In the genomic region with DNA sequence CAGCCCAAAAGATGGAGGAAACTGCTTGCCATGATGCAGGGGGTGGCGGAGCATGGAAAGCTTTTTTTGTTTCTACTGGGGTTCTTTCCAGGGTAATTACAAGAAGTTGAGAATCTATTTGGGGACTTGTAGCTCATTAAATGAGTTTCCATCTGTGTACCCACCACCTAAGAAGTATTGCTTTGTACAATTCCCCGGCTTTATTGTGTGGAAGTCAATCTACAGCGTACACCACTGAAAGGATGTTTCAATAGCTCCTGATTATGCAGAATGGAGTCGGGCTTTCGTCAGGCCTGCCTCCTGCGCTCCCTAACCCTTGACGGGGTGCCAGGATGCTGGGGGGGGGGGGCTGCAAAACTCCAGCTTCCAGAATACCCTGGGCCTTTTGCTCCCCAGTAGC, we compare ENCODE assay signal across 20 mouse cellular contexts.
DNase-seq lines count a peak whose midpoint lies in the region; ATAC-seq lines count a peak whose summit lies in the region.
"Had no signal": no experiment of that assay in that cellular context is flagged by ENCODE, and none has a peak within 500 bp of the region (broad histone marks: within the 10 kb centered on the region; RNA-seq: fewer than 3 reads in every experiment).

No protein-coding gene starts in this region.

- WGBS in midbrain, embryonic 15.5 days: 44% methylated on average over 7 of the region's 7 CpGs
- WGBS in midbrain, embryonic 11.5 days: 66% methylated on average over 7 of the region's 7 CpGs
- 4% methylated on average over 7 of the region's 7 CpGs for WGBS in forebrain, embryonic 16.5 days
- 38% methylated on average over 7 of the region's 7 CpGs for WGBS in hindbrain, embryonic 15.5 days

- H3K4me1 ChIP-seq in midbrain, embryonic 15.5 days: peaks cover 40% of the 10 kb centered on the region
- no peaks in the 10 kb centered on the region for H3K4me1 ChIP-seq in midbrain, embryonic 11.5 days (ENCODE audit: control insufficient read depth, insufficient read depth, low read length)
- peaks cover 26% of the 10 kb centered on the region for H3K4me1 ChIP-seq in forebrain, embryonic 16.5 days (replicated peaks; ENCODE audit: control insufficient read depth, insufficient read depth, low read length)
- H3K4me1 ChIP-seq in hindbrain, embryonic 15.5 days (replicated peaks): peaks cover 36% of the 10 kb centered on the region
- H3K4me1 ChIP-seq: embryonic facial prominence, embryonic 13.5 days; limb, embryonic 12.5 days; liver, embryonic 13.5 days had no signal

- H3K27me3 ChIP-seq in midbrain, embryonic 15.5 days (replicated peaks): no peaks in the 10 kb centered on the region
- H3K27me3 ChIP-seq in midbrain, embryonic 11.5 days (ENCODE audit: control insufficient read depth, insufficient read depth, low read length): no peaks in the 10 kb centered on the region
- 0 out of 2 replicates have a peak, but pooled peaks cover 2% of the 10 kb centered on the region for H3K27me3 ChIP-seq in forebrain, embryonic 16.5 days (replicated peaks; ENCODE audit: control insufficient read depth, insufficient read depth, low read length)
- H3K27me3 ChIP-seq in hindbrain, embryonic 15.5 days: no peaks in the 10 kb centered on the region
- H3K27me3 ChIP-seq: embryonic facial prominence, embryonic 13.5 days; limb, embryonic 12.5 days; liver, embryonic 13.5 days had no signal

- DNase-seq in midbrain, embryonic 11.5 days (ENCODE audit: low spot score, missing footprints): no peak
- DNase-seq in telencephalon, adult 2 months (ENCODE audit: low read depth, low spot score): peak; percentile 53
- no peak for DNase-seq in cerebellum, postnatal 25 days
- DNase-seq in left cerebral cortex, postnatal 36 days (ENCODE audit: low spot score in 2 of 2): no peak
- DNase-seq: adrenal gland, postnatal 25 days; cerebellum, adult 9-10 months; gastrocnemius, postnatal 36 days; kidney, adult 11 months; liver, embryonic 13.5 days; lung, embryonic 14.5 days; lung, postnatal 4 days; right cerebral cortex, postnatal 14 days; spleen, adult 18-20 months; thymus, adult 18-20 months had no signal

- ATAC-seq in midbrain, embryonic 15.5 days (replicated peaks): no peak
- no peak for ATAC-seq in midbrain, embryonic 11.5 days (ENCODE audit: low FRiP score)
- peak; percentile 57; the same call in 1 of the 2 replicates for ATAC-seq in forebrain, embryonic 16.5 days
- ATAC-seq in hindbrain, embryonic 15.5 days (ENCODE audit: low FRiP score, low read depth): no peak
- ATAC-seq: Patski had no signal

- no peak overlapping the region for H3K9ac ChIP-seq in midbrain, embryonic 15.5 days
- H3K9ac ChIP-seq in midbrain, embryonic 11.5 days (ENCODE audit: low read length): no peak overlapping the region
- H3K9ac ChIP-seq in forebrain, embryonic 16.5 days (replicated peaks; ENCODE audit: low read depth, low read length): no peak overlapping the region
- no peak overlapping the region for H3K9ac ChIP-seq in hindbrain, embryonic 15.5 days
- H3K9ac ChIP-seq: embryonic facial prominence, embryonic 13.5 days; limb, embryonic 12.5 days; liver, embryonic 13.5 days; lung, embryonic 14.5 days had no signal

- H3K27ac ChIP-seq in midbrain, embryonic 15.5 days: 0 out of 2 replicates have a peak overlapping the region, but pooled peaks have one; percentile 71
- no peak overlapping the region for H3K27ac ChIP-seq in midbrain, embryonic 11.5 days (ENCODE audit: low read depth, low read length)
- no peak overlapping the region for H3K27ac ChIP-seq in forebrain, embryonic 16.5 days (ENCODE audit: low read length)
- H3K27ac ChIP-seq in hindbrain, embryonic 15.5 days (replicated peaks): peak overlapping the region; percentile 67
- H3K27ac ChIP-seq: embryonic facial prominence, embryonic 13.5 days; limb, embryonic 12.5 days; liver, embryonic 13.5 days had no signal

- no peak overlapping the region for H3K4me2 ChIP-seq in midbrain, embryonic 15.5 days
- H3K4me2 ChIP-seq in midbrain, embryonic 11.5 days: no peak overlapping the region
- H3K4me2 ChIP-seq in forebrain, embryonic 16.5 days (ENCODE audit: low read length): no peak overlapping the region
- H3K4me2 ChIP-seq in hindbrain, embryonic 15.5 days: no peak overlapping the region
- H3K4me2 ChIP-seq: embryonic facial prominence, embryonic 13.5 days; limb, embryonic 12.5 days; liver, embryonic 13.5 days; lung, embryonic 14.5 days had no signal

- no peak overlapping the region for H3K4me3 ChIP-seq in midbrain, embryonic 15.5 days
- H3K4me3 ChIP-seq in midbrain, embryonic 11.5 days (ENCODE audit: low read depth, low read length): no peak overlapping the region
- H3K4me3 ChIP-seq in forebrain, embryonic 16.5 days (replicated peaks; ENCODE audit: low read length): no peak overlapping the region
- H3K4me3 ChIP-seq in hindbrain, embryonic 15.5 days: no peak overlapping the region
- H3K4me3 ChIP-seq: embryonic facial prominence, embryonic 13.5 days; limb, embryonic 12.5 days; liver, embryonic 13.5 days had no signal

- no peaks in the 10 kb centered on the region for H3K36me3 ChIP-seq in midbrain, embryonic 15.5 days (replicated peaks)
- H3K36me3 ChIP-seq in midbrain, embryonic 11.5 days (ENCODE audit: control insufficient read depth, insufficient read depth, low read length): no peaks in the 10 kb centered on the region
- H3K36me3 ChIP-seq in forebrain, embryonic 16.5 days (ENCODE audit: control insufficient read depth, insufficient read depth): no peaks in the 10 kb centered on the region
- H3K36me3 ChIP-seq in hindbrain, embryonic 15.5 days: no peaks in the 10 kb centered on the region
- H3K36me3 ChIP-seq: embryonic facial prominence, embryonic 13.5 days; limb, embryonic 12.5 days; liver, embryonic 13.5 days had no signal

- intact Hi-C loops in left cerebral cortex, postnatal 36 days (cut with DNase I): no loop called here

- H3K9me3 ChIP-seq in midbrain, embryonic 15.5 days: no peaks in the 10 kb centered on the region
- no peaks in the 10 kb centered on the region for H3K9me3 ChIP-seq in midbrain, embryonic 11.5 days (ENCODE audit: control insufficient read depth, low read length)
- H3K9me3 ChIP-seq in forebrain, embryonic 16.5 days (ENCODE audit: control insufficient read depth, low read length): no peaks in the 10 kb centered on the region
- no peaks in the 10 kb centered on the region for H3K9me3 ChIP-seq in hindbrain, embryonic 15.5 days
- H3K9me3 ChIP-seq: embryonic facial prominence, embryonic 13.5 days; limb, embryonic 12.5 days; liver, embryonic 13.5 days had no signal

Comparison
In these comparisons a context has a peak if more than half of its experiments do, and no peak if none do; other contexts are left out.
1. H3K27ac ChIP-seq: peak in midbrain, embryonic 15.5 days (single experiment) and hindbrain, embryonic 15.5 days (single experiment); none in midbrain, embryonic 11.5 days (single experiment) and forebrain, embryonic 16.5 days (single experiment).